Mouse (Mus musculus): ENCODE results near the gene AC124108.1.

Gene AC124108.1

GRCm38 (mm10) chr1:132191093-132191785, at the start of gene AC124108.1, which contains the start of gene Lemd1:
AC124108.1 (plus strand) TSS chr1:132191457.
Lemd1 (plus strand) TSS chr1:132191431.
- in situ Hi-C loops (cut with MboI, MseI), result no loop called here

GRCm38 (mm10) chr1:132141753-132142152, 49.5 kb upstream of the AC124108.1 start:
- in situ Hi-C loops (cut with MboI, MseI), result loop anchor here (25.0 kb wide), 1 partner anchor 1946 kb away; the partner anchor contains the start of gene Btg2

GRCm38 (mm10) chr1:132143079-132143478, 48.2 kb upstream of the AC124108.1 start:
- in situ Hi-C loops (cut with MboI, MseI), result loop anchor here (25.0 kb wide), 1 partner anchor 1944 kb away; the partner anchor contains the start of gene Btg2

DNA sequence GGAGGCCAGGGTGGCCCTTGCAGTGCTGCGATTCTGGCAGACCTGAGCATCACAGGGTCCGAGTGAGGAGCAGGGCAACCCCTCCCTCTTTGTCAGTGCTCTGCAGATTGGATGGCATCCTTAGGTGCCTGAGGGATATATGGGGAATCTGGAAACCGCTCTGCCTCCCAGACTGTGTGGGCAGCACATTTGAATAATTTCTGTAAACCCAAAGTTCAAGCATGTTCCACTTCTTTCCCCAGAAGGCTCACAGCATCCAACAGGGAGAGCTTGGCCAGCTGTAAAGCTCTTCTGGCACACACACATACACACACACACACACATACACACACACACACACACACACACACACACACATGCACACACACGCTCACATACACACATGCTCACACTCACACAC, 47.5 kb upstream of the AC124108.1 start:
- in situ Hi-C loops (cut with MboI, MseI), result loop anchor here (25.0 kb wide), 1 partner anchor 1944 kb away; the partner anchor contains the start of gene Btg2

GRCm38 (mm10) chr1:132144223-132144622, 47.0 kb upstream of the AC124108.1 start:
- in situ Hi-C loops (cut with MboI, MseI), result loop anchor here (25.0 kb wide), 1 partner anchor 1943 kb away; the partner anchor contains the start of gene Btg2

GRCm38 (mm10) chr1:132144837-132145236, 46.4 kb upstream of the AC124108.1 start:
- in situ Hi-C loops (cut with MboI, MseI), result loop anchor here (25.0 kb wide), 1 partner anchor 1942 kb away; the partner anchor contains the start of gene Btg2

- in situ Hi-C loops (cut with MboI, MseI), result loop anchor here (25.0 kb wide), 1 partner anchor 1941 kb away; the partner anchor contains the start of gene Btg2
Observed at GRCm38 (mm10) chr1:132145973-132146685, 45.1 kb upstream of the AC124108.1 start.

DNA sequence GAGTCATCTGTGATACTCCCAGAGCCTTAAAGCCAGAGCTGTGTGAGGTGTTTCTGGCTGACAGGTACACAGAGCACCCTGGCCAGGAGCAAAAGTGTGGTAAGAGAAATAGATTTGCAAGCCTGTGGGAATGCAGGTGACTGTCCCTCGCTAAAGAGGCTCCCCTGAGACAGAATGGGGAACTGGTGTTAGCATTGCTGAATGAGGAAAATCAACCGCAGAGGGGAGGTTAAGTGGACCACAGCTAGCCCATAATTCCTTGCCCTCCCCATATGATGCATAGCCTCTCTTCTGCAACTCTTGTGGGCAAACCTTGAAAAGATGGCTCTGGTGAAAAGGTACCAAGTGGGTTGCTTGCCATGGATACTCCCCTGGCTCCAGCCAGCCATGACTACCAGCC, 41.8 kb upstream of the AC124108.1 start:
- in situ Hi-C loops (cut with MboI, MseI), result loop anchor here (25.0 kb wide), 1 partner anchor 1938 kb away; the partner anchor contains the start of gene Btg2

GRCm38 (mm10) chr1:132150171-132150570, 41.1 kb upstream of the AC124108.1 start:
- in situ Hi-C loops (cut with MboI, MseI), result no loop called here

DNA sequence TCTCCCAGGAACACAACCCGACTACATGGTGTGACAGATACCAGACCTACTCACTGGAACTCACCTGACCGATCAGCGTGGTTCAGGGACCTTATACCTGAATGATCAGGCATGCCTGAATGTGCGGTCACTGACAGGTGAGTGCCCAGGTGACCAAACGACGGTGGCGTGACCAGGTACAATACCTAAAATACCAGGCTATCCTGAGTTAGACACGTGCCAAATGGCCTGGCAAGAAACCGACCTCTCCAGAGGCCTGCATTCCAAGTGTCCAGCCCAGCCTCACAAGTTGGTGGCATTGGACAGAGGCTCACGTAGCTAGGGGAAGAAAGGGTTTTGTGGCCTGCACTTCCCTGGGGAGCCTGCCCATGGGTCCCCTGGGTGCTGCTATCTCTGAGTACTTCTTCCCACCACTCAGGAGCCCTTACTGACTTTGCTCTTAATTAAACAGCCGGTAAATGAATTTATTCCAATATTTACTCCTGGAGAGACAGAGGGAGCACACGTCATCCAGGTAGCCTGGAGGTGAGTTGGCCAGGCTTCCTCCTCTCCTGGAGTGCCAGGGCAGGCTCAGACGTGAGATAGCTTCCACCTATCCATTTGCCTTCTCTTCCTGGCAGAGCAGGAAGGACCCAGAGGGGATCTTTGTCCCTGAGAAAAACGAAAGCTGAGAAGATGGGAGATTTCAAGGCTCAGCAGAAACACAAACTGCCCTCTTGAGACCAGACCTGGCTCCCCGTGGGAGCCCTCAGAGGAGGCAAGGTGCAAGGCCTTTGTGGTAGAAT, 40.2 kb upstream of the AC124108.1 start:
- in situ Hi-C loops (cut with MboI, MseI), result no loop called here

- in situ Hi-C loops (cut with MboI, MseI), result no loop called here
Observed at GRCm38 (mm10) chr1:132151908-132152307, 39.3 kb upstream of the AC124108.1 start.

DNA sequence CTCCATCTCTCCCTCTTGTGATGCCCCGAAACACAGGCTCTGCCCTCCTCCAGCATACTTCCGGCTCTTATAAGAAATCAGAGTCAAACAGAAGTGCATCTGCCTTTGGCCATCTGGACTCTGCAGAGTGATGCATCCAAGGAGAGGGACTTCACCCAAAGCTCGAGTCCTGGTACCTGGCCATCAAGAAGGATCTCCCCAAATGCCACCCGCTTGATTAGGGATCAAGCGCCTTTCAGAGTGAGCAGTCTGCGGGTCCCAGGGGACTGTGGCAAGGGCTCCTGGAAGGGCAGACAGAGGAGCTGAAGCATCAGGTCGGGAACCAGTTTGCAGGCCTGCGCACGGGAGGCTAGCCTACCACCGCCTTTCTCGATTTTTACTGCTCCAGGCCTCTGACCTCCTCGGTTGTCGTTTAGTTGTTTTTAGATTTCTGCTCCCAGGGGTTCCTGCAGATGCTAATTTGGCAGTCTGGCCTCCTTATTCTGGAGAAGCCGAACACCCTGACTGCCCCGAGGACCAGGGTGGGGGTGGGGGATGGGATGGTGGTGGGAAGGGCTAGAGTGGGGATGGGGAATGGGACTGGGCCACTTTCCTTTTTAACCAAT, 38.1 kb upstream of the AC124108.1 start:
- in situ Hi-C loops (cut with MboI, MseI), result no loop called here

DNA sequence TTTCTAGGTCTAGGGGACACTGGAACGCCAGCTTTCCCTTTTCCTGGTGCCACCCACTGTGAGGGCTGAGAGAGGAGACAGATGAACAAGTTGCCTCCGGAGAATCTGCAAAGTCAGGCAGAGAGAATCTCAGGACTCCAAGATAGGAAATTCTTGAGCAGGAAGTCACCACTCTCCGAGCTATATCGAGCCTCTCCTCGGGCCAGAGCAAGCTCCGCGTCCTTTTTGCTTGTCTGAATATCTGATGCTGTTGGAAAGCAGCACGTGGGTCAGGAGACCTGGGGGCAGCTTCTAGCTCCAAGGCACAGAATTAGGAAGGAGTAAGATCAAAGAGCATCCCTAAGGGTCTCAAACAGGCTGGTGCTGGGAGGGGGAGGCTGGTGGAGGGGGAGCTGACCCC, 37.6 kb upstream of the AC124108.1 start:
- in situ Hi-C loops (cut with MboI, MseI), result no loop called here

- in situ Hi-C loops (cut with MboI, MseI), result loop anchor here (5.0 kb wide), 1 partner anchor 33 kb away; no protein-coding TSS in a partner anchor
Observed at GRCm38 (mm10) chr1:132155737-132156136, 35.5 kb upstream of the AC124108.1 start.

- in situ Hi-C loops (cut with MboI, MseI), result loop anchor here (5.0 kb wide), 1 partner anchor 35 kb away; no protein-coding TSS in a partner anchor
Observed at GRCm38 (mm10) chr1:132157016-132157781, 34.1 kb upstream of the AC124108.1 start.

GRCm38 (mm10) chr1:132157808-132158207, 33.4 kb upstream of the AC124108.1 start:
- in situ Hi-C loops (cut with MboI, MseI), result loop anchor here (5.0 kb wide), 1 partner anchor 36 kb away; no protein-coding TSS in a partner anchor

DNA sequence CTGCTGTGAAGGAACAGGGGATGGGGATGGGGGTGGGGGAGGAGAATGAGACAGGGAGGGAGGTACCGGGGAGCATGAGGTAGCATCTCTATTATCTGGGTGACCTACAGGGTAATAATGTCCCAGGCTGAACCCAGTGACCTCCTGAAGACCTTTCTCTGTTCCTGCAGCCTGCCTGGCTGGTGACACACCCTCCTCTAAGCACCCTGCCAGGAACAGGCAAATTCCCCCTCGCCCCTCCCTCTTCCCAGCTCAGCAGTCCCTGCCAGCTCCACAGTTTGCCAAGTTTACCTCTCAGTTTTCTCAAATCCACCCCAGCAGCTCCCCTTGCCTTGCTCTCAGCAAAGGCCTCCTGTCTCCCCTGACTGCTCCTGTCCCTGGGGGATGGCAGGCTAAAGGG, 32.5 kb upstream of the AC124108.1 start:
- in situ Hi-C loops (cut with MboI, MseI), result loop anchor here (5.0 kb wide), 1 partner anchor 36 kb away; no protein-coding TSS in a partner anchor

- in situ Hi-C loops (cut with MboI, MseI), result loop anchor here (5.0 kb wide), 2 partner anchors 37 to 78 kb away; no protein-coding TSS in a partner anchor
Observed at GRCm38 (mm10) chr1:132159681-132160080, 31.6 kb upstream of the AC124108.1 start.

GRCm38 (mm10) chr1:132161211-132161880, 29.9 kb upstream of the AC124108.1 start:
- in situ Hi-C loops (cut with MboI, MseI), result loop anchor here (5.0 kb wide), 1 partner anchor 76 kb away; no protein-coding TSS in a partner anchor

Measured in T-helper 1 cell (primary cell).